Mouse (Mus musculus): Measurements from ENCODE around the gene Gtf2a2. TPM values are rescaled to one million over a fixed set of nuclear protein-coding genes. Genes with fewer than 3 reads are reported as not detected.
"Not testable (repeated sequence)": the region's sequence is repeated elsewhere in the genome, so short reads cannot be mapped to it uniquely, and the experiment has no call there.

Gtf2a2 gene
- total RNA-seq, 2 experiments from 2014 or later = 127 to 177 TPM

- no peak for ATAC-seq (replicated peaks; ENCODE audit: low FRiP score, low TSS enrichment, poor library complexity, severe bottlenecking)
Observed at GRCm38 (mm10) chr9:70011537-70012407, 578 bp upstream of the Gtf2a2 start.

- ATAC-seq (replicated peaks; ENCODE audit: low FRiP score, low TSS enrichment, poor library complexity, severe bottlenecking) = no peak
Observed at GRCm38 (mm10) chr9:70015632-70016031, 3.3 kb downstream of the Gtf2a2 start.

DNA sequence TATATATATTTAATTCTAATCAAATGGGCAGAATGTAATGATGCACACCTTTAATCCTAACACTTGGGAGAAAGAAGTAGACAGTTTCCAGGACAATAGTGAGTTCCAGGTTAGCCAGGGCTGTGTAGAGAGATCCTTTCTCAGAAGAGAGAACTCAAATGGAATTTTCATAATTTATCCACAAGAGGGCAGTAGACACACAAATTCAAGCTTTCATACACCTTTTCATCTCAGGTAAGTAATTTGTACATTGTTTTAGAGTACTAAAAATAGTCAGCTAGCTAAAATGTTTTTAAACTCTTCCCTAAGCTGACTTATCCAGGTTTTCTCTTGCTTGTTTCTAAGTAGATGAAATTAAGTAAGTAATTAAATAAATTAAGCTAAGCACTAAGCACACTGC lies 6.5 kb downstream of the Gtf2a2 start:
- ATAC-seq (replicated peaks; ENCODE audit: low FRiP score, low TSS enrichment, poor library complexity, severe bottlenecking) = no peak

- peak; percentile 78 for ATAC-seq (replicated peaks; ENCODE audit: low FRiP score, low TSS enrichment, poor library complexity, severe bottlenecking)
Observed at GRCm38 (mm10) chr9:70021610-70022009, 9.3 kb downstream of the Gtf2a2 start.

- no peak for ATAC-seq (replicated peaks; ENCODE audit: low FRiP score, low TSS enrichment, poor library complexity, severe bottlenecking)
Observed at GRCm38 (mm10) chr9:70022083-70022482, 9.7 kb downstream of the Gtf2a2 start.

- ATAC-seq (replicated peaks; ENCODE audit: low FRiP score, low TSS enrichment, poor library complexity, severe bottlenecking) = not testable (repeated sequence)
Observed at GRCm38 (mm10) chr9:70023615-70024014, 11.3 kb downstream of the Gtf2a2 start.

GRCm38 (mm10) chr9:70024648-70025047 lies 12.3 kb downstream of the Gtf2a2 start:
- ATAC-seq (replicated peaks; ENCODE audit: low FRiP score, low TSS enrichment, poor library complexity, severe bottlenecking) = no peak

- ATAC-seq (replicated peaks; ENCODE audit: low FRiP score, low TSS enrichment, poor library complexity, severe bottlenecking) = no peak
Observed at GRCm38 (mm10) chr9:70025365-70026012, 13.1 kb downstream of the Gtf2a2 start.

- no peak for ATAC-seq (replicated peaks; ENCODE audit: low FRiP score, low TSS enrichment, poor library complexity, severe bottlenecking)
Observed at GRCm38 (mm10) chr9:70032167-70032566, 19.8 kb downstream of the Gtf2a2 start.

DNA sequence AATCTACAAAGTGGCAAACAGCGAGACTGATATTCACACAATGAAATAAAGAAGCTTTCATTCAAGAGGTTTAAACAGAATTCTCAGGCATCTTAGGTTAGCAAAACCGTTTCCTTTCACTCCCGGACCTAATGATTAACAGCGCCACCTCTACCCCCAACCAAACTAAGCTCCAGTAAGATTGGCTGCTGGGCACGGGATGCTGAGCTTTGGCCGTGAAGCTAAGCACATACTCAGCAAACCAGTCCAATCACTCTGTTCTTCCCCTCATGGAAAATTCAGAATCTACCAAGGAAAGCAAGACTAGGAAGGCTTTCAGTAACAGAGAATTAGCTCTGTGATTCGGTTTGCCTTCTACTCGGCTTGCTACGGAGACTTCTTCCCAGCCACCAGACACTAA lies 20.7 kb downstream of the Gtf2a2 start:
- no peak for ATAC-seq (replicated peaks; ENCODE audit: low FRiP score, low TSS enrichment, poor library complexity, severe bottlenecking)

- ATAC-seq (replicated peaks; ENCODE audit: low FRiP score, low TSS enrichment, poor library complexity, severe bottlenecking) = no peak
Observed at GRCm38 (mm10) chr9:70034702-70035101, 22.4 kb downstream of the Gtf2a2 start.

DNA sequence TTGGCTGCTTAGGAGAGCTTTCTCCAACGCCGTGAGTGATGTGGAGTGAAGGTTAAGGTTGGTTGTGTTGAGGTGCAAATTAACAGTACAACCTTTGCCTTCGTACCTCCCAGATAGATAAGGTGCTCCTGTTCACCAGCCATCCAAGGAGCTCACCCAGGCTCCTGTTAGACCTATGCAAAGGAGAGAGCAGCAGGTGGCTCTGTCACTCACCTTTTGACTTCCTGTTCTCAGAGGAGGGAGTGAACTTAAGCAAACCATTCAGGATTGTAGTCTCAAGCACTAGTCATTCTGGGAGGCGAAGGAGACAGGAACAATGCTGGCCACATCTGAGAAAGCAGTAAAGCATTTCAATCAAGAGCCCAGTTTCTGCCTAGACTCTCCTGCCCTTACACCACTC lies 24.3 kb downstream of the Gtf2a2 start:
- no peak for ATAC-seq (replicated peaks; ENCODE audit: low FRiP score, low TSS enrichment, poor library complexity, severe bottlenecking)

GRCm38 (mm10) chr9:70037988-70038387 lies 25.6 kb downstream of the Gtf2a2 start, which contains the start of gene Gcnt3:
Gene Gcnt3 (minus strand): TSS chr9:70038088.
- no peak for ATAC-seq (replicated peaks; ENCODE audit: low FRiP score, low TSS enrichment, poor library complexity, severe bottlenecking)

GRCm38 (mm10) chr9:70039597-70040385 lies 27.4 kb downstream of the Gtf2a2 start:
- ATAC-seq (replicated peaks; ENCODE audit: low FRiP score, low TSS enrichment, poor library complexity, severe bottlenecking) = no peak

DNA sequence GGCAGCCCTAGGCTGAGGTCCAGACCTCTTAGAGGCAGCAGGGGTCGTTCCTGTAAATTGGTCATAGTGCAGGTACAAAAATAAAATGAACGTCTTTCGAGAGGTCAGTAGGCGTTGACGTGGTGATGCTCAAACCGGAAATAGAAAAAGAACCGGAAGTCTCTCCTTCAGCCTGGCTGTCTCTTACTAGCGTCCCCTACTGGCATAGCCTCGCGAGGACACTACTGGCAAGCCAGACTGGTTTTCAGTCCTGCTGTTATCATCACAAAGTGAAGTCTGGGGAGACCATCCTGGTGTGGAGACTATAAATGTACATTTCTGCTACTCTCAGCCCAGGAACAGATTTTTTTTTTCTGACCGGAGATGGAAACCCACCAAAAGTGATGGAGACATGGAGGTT lies 28.2 kb downstream of the Gtf2a2 start:
- ATAC-seq (replicated peaks; ENCODE audit: low FRiP score, low TSS enrichment, poor library complexity, severe bottlenecking) = no peak

DNA sequence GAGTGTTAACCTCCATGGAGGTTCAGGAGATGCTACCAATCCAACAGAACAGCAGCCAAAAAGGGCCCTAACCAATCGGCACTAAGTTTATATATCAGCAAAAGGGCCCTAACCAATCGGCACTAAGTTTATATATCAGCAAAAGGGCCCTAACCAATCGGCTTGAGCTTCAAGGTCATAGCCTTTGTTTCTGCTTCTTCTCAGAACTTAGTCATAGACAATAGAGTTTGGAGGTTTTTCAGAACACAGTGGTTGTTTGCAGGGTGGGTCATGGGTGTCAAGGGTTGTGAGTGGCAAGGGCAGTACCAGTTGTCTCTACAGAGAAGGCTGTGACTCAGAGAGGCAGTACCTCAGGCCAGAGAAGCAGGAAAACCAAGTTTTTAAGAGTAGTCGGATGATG lies 29.8 kb downstream of the Gtf2a2 start:
- ATAC-seq (replicated peaks; ENCODE audit: low FRiP score, low TSS enrichment, poor library complexity, severe bottlenecking) = no peak

GRCm38 (mm10) chr9:70042935-70043334 lies 30.6 kb downstream of the Gtf2a2 start:
- no peak for ATAC-seq (replicated peaks; ENCODE audit: low FRiP score, low TSS enrichment, poor library complexity, severe bottlenecking)

- peak; percentile 81 for ATAC-seq (replicated peaks; ENCODE audit: low FRiP score, low TSS enrichment, poor library complexity, severe bottlenecking)
Observed at GRCm38 (mm10) chr9:70044865-70045264, 32.5 kb downstream of the Gtf2a2 start.

- ATAC-seq (replicated peaks; ENCODE audit: low FRiP score, low TSS enrichment, poor library complexity, severe bottlenecking) = peak; percentile 57
Observed at GRCm38 (mm10) chr9:70046255-70046654, 33.9 kb downstream of the Gtf2a2 start.

GRCm38 (mm10) chr9:70047839-70048238 lies 35.5 kb downstream of the Gtf2a2 start:
- ATAC-seq (replicated peaks; ENCODE audit: low FRiP score, low TSS enrichment, poor library complexity, severe bottlenecking) = no peak

All from megakaryocyte-erythroid progenitor cell, adult 5-6 weeks (primary cell).